Mouse (Mus musculus) sigmoid colon, adult 10 weeks (tissue): ENCODE measurements around the gene 9130008F23Rik. TPM values are rescaled to one million over a fixed set of nuclear protein-coding genes. Genes with fewer than 3 reads are reported as not detected.

ENCODE experiments used
- polyA plus RNA-seq: library from polyadenylated mRNA; stranded (reverse); fragments of 350-450 nt; fragmentation: Illumina TruSeq; extraction: RNeasy Lipid Tissue Mini Kit (QIAGEN cat#74804); gene quantifications from one replicate; pipeline ENCODE4 v1.2.3, GENCODE M21; 2014; ENCODE audit warnings: low read depth, low replicate concordance

9130008F23Rik gene
- polyA plus RNA-seq: 22.8 TPM

DNA sequence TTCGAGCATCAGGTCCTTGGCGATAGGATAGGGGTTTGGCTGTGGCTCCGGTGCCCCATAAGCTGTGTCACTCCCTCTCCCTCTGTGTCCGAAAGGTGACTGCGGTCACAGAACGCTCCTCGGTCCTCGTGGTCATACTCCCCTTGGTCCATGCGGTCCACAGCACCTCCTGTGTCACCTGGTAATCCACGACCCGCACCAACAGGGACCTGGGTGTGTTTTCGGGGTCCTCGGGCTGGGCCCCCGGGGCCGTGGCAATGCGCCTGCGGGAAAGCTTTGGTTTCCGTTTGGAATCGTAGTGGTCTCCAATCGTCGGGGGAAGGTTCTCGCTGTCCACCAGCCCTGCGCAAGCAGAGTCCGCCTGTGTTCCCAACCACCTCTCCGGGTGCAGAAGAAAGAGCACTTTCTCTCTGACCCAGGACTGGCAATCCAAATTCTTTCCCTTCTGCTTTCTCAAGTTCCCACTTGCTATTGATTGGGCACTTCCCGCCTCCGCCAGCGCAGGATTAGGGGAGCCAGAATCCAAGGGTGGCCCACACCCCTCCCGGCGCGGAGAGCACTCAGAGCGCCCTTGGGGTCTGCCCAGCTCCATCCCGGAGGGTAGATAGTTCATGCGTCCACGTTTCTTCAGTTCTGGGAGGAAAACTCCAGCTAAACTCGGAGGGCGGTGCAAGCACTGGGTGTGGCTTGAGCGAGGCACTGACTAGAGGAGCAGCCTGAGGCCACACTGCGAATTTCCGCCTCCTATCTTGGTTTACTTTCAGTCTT, at the start of gene 9130008F23Rik:
9130008F23Rik (minus strand) TSS at position 636 of the 768 bp plus-strand sequence.

DNA sequence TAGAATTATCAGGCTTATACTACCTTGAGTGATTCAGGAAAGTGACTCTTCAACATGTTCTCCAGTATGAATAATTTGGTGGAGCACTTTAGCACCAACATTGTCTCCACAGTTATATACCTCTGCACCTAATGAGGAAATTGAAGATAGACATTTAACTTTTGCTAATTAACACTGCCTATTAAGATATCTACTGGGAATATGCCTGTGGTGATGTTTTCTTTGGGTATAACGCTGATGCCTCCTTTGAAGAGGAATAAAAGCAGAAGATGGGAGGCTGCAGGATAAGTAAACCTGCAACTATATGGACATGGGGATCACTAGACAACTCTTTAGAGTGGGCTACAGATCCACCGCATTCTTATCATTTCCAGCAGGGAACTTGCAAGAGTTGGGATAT, 33.9 kb upstream of the 9130008F23Rik start, which contains the start of gene Glyatl3:
Glyatl3 (minus strand) TSS at position 101 of the 400 bp plus-strand sequence.

Other genes with a start within 250 kb of the 9130008F23Rik start
- gene Esp3, start 248.5 kb downstream of the 9130008F23Rik start, polyA plus RNA-seq: not detected
- not detected for gene Esp1, start 153.4 kb downstream of the 9130008F23Rik start, polyA plus RNA-seq
- gene Crisp2, start 73.6 kb downstream of the 9130008F23Rik start, polyA plus RNA-seq: not detected
- not detected for gene Rhag, start 69.4 kb downstream of the 9130008F23Rik start, polyA plus RNA-seq
- gene Glyatl3, start 33.8 kb upstream of the 9130008F23Rik start, polyA plus RNA-seq: not detected
- gene Mut, start 54.1 kb upstream of the 9130008F23Rik start, polyA plus RNA-seq: 91.4 TPM
- 27.3 TPM for gene Cenpq, start 54.5 kb upstream of the 9130008F23Rik start, polyA plus RNA-seq